Mouse (Mus musculus): Measurements from ENCODE around the gene Krtap28-10.
"Not testable (repeated sequence)": the region's sequence is repeated elsewhere in the genome, so short reads cannot be mapped to it uniquely, and the experiment has no call there.

Krtap28-10 gene

GRCm38 (mm10) chr1:83014477-83014876, 27.8 kb downstream of the Krtap28-10 start:
- no peak for DNase-seq (ENCODE audit: low spot score in 2 of 2)

GRCm38 (mm10) chr1:83007471-83007870, 34.8 kb downstream of the Krtap28-10 start:
- DNase-seq (ENCODE audit: low spot score in 2 of 2) = no peak

GRCm38 (mm10) chr1:83006218-83007179, 35.8 kb downstream of the Krtap28-10 start:
- DNase-seq (ENCODE audit: low spot score in 2 of 2) = no peak

GRCm38 (mm10) chr1:83000306-83000705, 42.0 kb downstream of the Krtap28-10 start, which contains the start of gene Gm47959:
Gm47959 (plus strand) TSS chr1:83000548.
- not testable (repeated sequence) for DNase-seq (ENCODE audit: low spot score in 2 of 2)

- no peak for DNase-seq (ENCODE audit: low spot score in 2 of 2)
These were observed 48.3 kb downstream of the Krtap28-10 start for GRCm38 (mm10) chr1:82993947-82994346.

- DNase-seq (ENCODE audit: low spot score in 2 of 2) = no peak
These were observed 50.2 kb downstream of the Krtap28-10 start for GRCm38 (mm10) chr1:82992093-82992492.

GRCm38 (mm10) chr1:82991596-82991995, 50.7 kb downstream of the Krtap28-10 start:
- DNase-seq (ENCODE audit: low spot score in 2 of 2) = no peak
